In genomic region chr1:191296445-191296844, GRCm38 (mm10) we compare ENCODE assay signal across 9 mouse cellular contexts. TPM values are rescaled to one million over a fixed set of nuclear protein-coding genes. Genes with fewer than 3 reads are reported as not detected.
A peak's percentile ranks its signal among the peaks of the same experiment; 100 is the strongest.
DNase-seq lines count a peak whose midpoint lies in the region; ATAC-seq and TF ChIP-seq lines count a peak whose summit lies in the region.
"Had no signal": no experiment of that assay in that cellular context is flagged by ENCODE, and none has a peak within 500 bp of the region (broad histone marks: within the 10 kb centered on the region; RNA-seq: fewer than 3 reads in every experiment).

No protein-coding gene starts in this region.

- ATAC-seq in midbrain, postnatal 0 days (ENCODE audit: low FRiP score) = 0 out of 2 replicates have a peak, but pooled peaks have one; percentile 50
- ATAC-seq in midbrain, embryonic 15.5 days (replicated peaks) = no peak
- ATAC-seq in forebrain, embryonic 14.5 days = no peak

- H3K4me1 ChIP-seq in midbrain, postnatal 0 days (ENCODE audit: insufficient read depth, low read length) = no peaks in the 10 kb centered on the region
- no peaks in the 10 kb centered on the region for H3K4me1 ChIP-seq in midbrain, embryonic 15.5 days
- H3K4me1 ChIP-seq in forebrain, embryonic 14.5 days (ENCODE audit: control insufficient read depth, insufficient read depth, low read length) = no peaks in the 10 kb centered on the region
- H3K4me1 ChIP-seq: midbrain, embryonic 12.5 days had no signal

- TF ChIP-seq CTCF in midbrain, postnatal 0 days (IDR thresholded peaks at IDR 0.05) = no peak

- H3K9me3 ChIP-seq in midbrain, postnatal 0 days (ENCODE audit: low read length) = no peaks in the 10 kb centered on the region
- H3K9me3 ChIP-seq in midbrain, embryonic 15.5 days = no peaks in the 10 kb centered on the region
- no peaks in the 10 kb centered on the region for H3K9me3 ChIP-seq in forebrain, embryonic 14.5 days (replicated peaks; ENCODE audit: control insufficient read depth, low read length)
- H3K9me3 ChIP-seq: midbrain, embryonic 12.5 days had no signal

- intact Hi-C loops in heart, postnatal 25 days (cut with DNase I) = no loop called here

- peak; percentile 53 to 81 for DNase-seq in adrenal gland, adult (ENCODE audit: inconsistent age in 2 of 2, low spot score in 1 of 2)
- DNase-seq in adrenal gland, adult 18-20 months (ENCODE audit: low spot score in 2 of 2) = no peak
- peak; percentile 46 for DNase-seq in midbrain, postnatal 0 days (ENCODE audit: low spot score)
- peak; percentile 54 for DNase-seq in heart, postnatal 25 days (ENCODE audit: low spot score)
- DNase-seq in ovary, postnatal 14 days (ENCODE audit: low spot score) = peak; percentile 64
- no peak for DNase-seq in forebrain, embryonic 14.5 days (ENCODE audit: low spot score)
- no peak for DNase-seq in spleen, postnatal 36 days (ENCODE audit: low spot score in 2 of 2)

- no peak overlapping the region for H3K9ac ChIP-seq in midbrain, postnatal 0 days (replicated peaks; ENCODE audit: low read length, poor library complexity, severe bottlenecking)
- H3K9ac ChIP-seq in midbrain, embryonic 15.5 days = no peak overlapping the region
- no peak overlapping the region for H3K9ac ChIP-seq in forebrain, embryonic 14.5 days (ENCODE audit: low read length)
- H3K9ac ChIP-seq: midbrain, embryonic 12.5 days had no signal

- no peaks in the 10 kb centered on the region for H3K36me3 ChIP-seq in midbrain, postnatal 0 days (ENCODE audit: insufficient read depth, low read length)
- no peaks in the 10 kb centered on the region for H3K36me3 ChIP-seq in midbrain, embryonic 15.5 days (replicated peaks)
- H3K36me3 ChIP-seq in forebrain, embryonic 14.5 days (ENCODE audit: control insufficient read depth, insufficient read depth, low read length) = no peaks in the 10 kb centered on the region
- H3K36me3 ChIP-seq: midbrain, embryonic 12.5 days had no signal

- H3K4me2 ChIP-seq in midbrain, postnatal 0 days (ENCODE audit: low read depth, low read length, poor library complexity, severe bottlenecking) = no peak overlapping the region
- no peak overlapping the region for H3K4me2 ChIP-seq in midbrain, embryonic 15.5 days
- no peak overlapping the region for H3K4me2 ChIP-seq in forebrain, embryonic 14.5 days (ENCODE audit: low read length)
- H3K4me2 ChIP-seq: midbrain, embryonic 12.5 days had no signal

- H3K27me3 ChIP-seq in midbrain, postnatal 0 days (ENCODE audit: insufficient read depth, low read length) = no peaks in the 10 kb centered on the region
- H3K27me3 ChIP-seq in midbrain, embryonic 15.5 days (replicated peaks) = no peaks in the 10 kb centered on the region
- no peaks in the 10 kb centered on the region for H3K27me3 ChIP-seq in forebrain, embryonic 14.5 days (replicated peaks; ENCODE audit: control insufficient read depth, insufficient read depth, low read length)
- H3K27me3 ChIP-seq: midbrain, embryonic 12.5 days had no signal

- 61% methylated on average over 5 of the region's 5 CpGs for WGBS in midbrain, postnatal 0 days
- 78% methylated on average over 5 of the region's 5 CpGs for WGBS in midbrain, embryonic 15.5 days
- 78% methylated on average over 5 of the region's 5 CpGs for WGBS in forebrain, embryonic 14.5 days

- H3K4me3 ChIP-seq in midbrain, postnatal 0 days (ENCODE audit: low read depth, low read length) = no peak overlapping the region
- H3K4me3 ChIP-seq in midbrain, embryonic 15.5 days = no peak overlapping the region
- H3K4me3 ChIP-seq in forebrain, embryonic 14.5 days (ENCODE audit: low read depth, low read length) = no peak overlapping the region
- H3K4me3 ChIP-seq: midbrain, embryonic 12.5 days had no signal

- no peak overlapping the region for H3K27ac ChIP-seq in midbrain, postnatal 0 days (ENCODE audit: low read depth, low read length)
- no peak overlapping the region for H3K27ac ChIP-seq in midbrain, embryonic 15.5 days
- no peak overlapping the region for H3K27ac ChIP-seq in forebrain, embryonic 14.5 days (ENCODE audit: low read depth, low read length)
- H3K27ac ChIP-seq: midbrain, embryonic 12.5 days had no signal

RNA-seq across cellular contexts. Expression of gene Nenf, which starts 21.5 kb away (rescaled TPM):
- 10 to 100 TPM; 90.4 to 91.1 TPM for total RNA-seq in adrenal gland, adult 18-20 months (2021)
- 168 and 184 TPM in 2 replicates for total RNA-seq in midbrain, postnatal 0 days (2014; rRNA removed)
- polyA plus RNA-seq in midbrain, postnatal 0 days (2015; fragmentation: Nextera tagmentation; extraction: Ambion mirVana) = 185 and 200 TPM in 2 replicates
- polyA plus RNA-seq in midbrain, embryonic 15.5 days (2015; fragmentation: Nextera tagmentation; extraction: Ambion mirVana) = 111 and 123 TPM in 2 replicates
- 100 to 1,000 TPM in 1 of 2 experiments, 10 to 100 TPM in 1; 98.8 to 102 TPM for total RNA-seq in heart, postnatal 25 days (2021)
- polyA plus RNA-seq in forebrain, embryonic 14.5 days (2014; fragmentation: Nextera tagmentation; extraction: Ambion mirVana) = 125 and 128 TPM in 2 replicates

RNA-seq across cellular contexts. Expression of gene Tmem206, which starts 29.3 kb away (rescaled TPM):
- total RNA-seq in adrenal gland, adult 18-20 months (2021) = 1 to 10 TPM; 4.7 to 5.7 TPM
- 19.7 and 23.2 TPM in 2 replicates for total RNA-seq in midbrain, postnatal 0 days (2014; rRNA removed)
- polyA plus RNA-seq in midbrain, postnatal 0 days (2015; fragmentation: Nextera tagmentation; extraction: Ambion mirVana) = 27.6 and 28.3 TPM in 2 replicates
- 43.2 and 44.5 TPM in 2 replicates for polyA plus RNA-seq in midbrain, embryonic 15.5 days (2015; fragmentation: Nextera tagmentation; extraction: Ambion mirVana)
- 1 to 10 TPM; 3.5 to 4.1 TPM for total RNA-seq in heart, postnatal 25 days (2021)
- 57.0 and 62.5 TPM in 2 replicates for polyA plus RNA-seq in forebrain, embryonic 14.5 days (2014; fragmentation: Nextera tagmentation; extraction: Ambion mirVana)

Comparison
In these comparisons a context has a peak if more than half of its experiments do, and no peak if none do; other contexts are left out.
1. DNase-seq: peak in adrenal gland, adult (2 of 2), midbrain, postnatal 0 days (single experiment), heart, postnatal 25 days (single experiment) and ovary, postnatal 14 days (single experiment); none in adrenal gland, adult 18-20 months (0 of 2), forebrain, embryonic 14.5 days (single experiment) and spleen, postnatal 36 days (0 of 2).